Mouse (Mus musculus) kidney, embryonic 14.5 days (tissue): Measurements from ENCODE around the gene Hist1h2bg. TPM values are rescaled to one million over a fixed set of nuclear protein-coding genes. Genes with fewer than 3 reads are reported as not detected.

Experiments used
- ATAC-seq: fragments of 200-750 bp; cut with Nextera tagmentation; 2 replicates; pipeline ENCODE4 v1.8.0; 2017; ENCODE audit warnings: moderate number of reproducible peaks, mild to moderate bottlenecking, moderate TSS enrichment, moderate library complexity; ENCODE audit not compliant: low FRiP score, low TSS enrichment
- H3K27ac ChIP-seq: fragments of 300-500 bp; sonication (generic); 2 replicates; pipeline ENCODE4 v1.5.1; 2014; ENCODE audit warnings: low read depth, mild to moderate bottlenecking, low read length, moderate library complexity, mixed read lengths
- H3K27me3 ChIP-seq: fragments of 300-500 bp; sonication (generic); 2 replicates; pipeline ENCODE4 v1.6.1; 2014; ENCODE audit warnings: mild to moderate bottlenecking, low read length; ENCODE audit not compliant: control insufficient read depth, insufficient read depth
- H3K36me3 ChIP-seq: fragments of 300-500 bp; sonication (generic); 2 replicates; pipeline ENCODE4 v1.6.1; 2014; ENCODE audit warnings: low read length, mixed read lengths; ENCODE audit not compliant: control insufficient read depth, insufficient read depth
- H3K4me1 ChIP-seq: fragments of 300-500 bp; sonication (generic); 2 replicates; pipeline ENCODE4 v1.6.1; 2014; ENCODE audit warnings: low read length, mixed read lengths; ENCODE audit not compliant: control insufficient read depth, insufficient read depth
- H3K4me2 ChIP-seq: fragments of 300-500 bp; sonication (generic); replicated peaks from 2 replicates; pipeline ENCODE4 v1.6.1; 2014; ENCODE audit warnings: low read depth, mild to moderate bottlenecking, low read length
- H3K4me3 ChIP-seq: fragments of 300-500 bp; sonication (generic); 2 replicates; pipeline ENCODE4 v1.5.1; 2014; ENCODE audit warnings: mild to moderate bottlenecking, low read length
- H3K9ac ChIP-seq: fragments of 300-500 bp; sonication (generic); 2 replicates; pipeline ENCODE4 v1.6.1; 2014; ENCODE audit warnings: low read depth, mild to moderate bottlenecking, low read length, moderate library complexity
- H3K9me3 ChIP-seq: fragments of 300-500 bp; sonication (generic); 2 replicates; pipeline ENCODE4 v1.6.1; 2016; ENCODE audit warnings: low read length; ENCODE audit not compliant: control insufficient read depth
- WGBS: fragments of 180-500 bp; shearing (Covaris S2); extraction: QIAGEN DNeasy Blood & Tissue Kit; methylation state at CpG from one replicate; pipeline ENCODE4 v1.1.7; 2014; 5-methylcytosine and 5-hydroxymethylcytosine counted together
- polyA plus RNA-seq: library from polyadenylated mRNA; unstranded; fragments of >200 nt; fragmentation: Nextera tagmentation; extraction: Ambion mirVana; gene quantifications from 2 replicates; pipeline ENCODE4 v1.2.1, GENCODE M21; 2014

Hist1h2bg gene
- polyA plus RNA-seq, 1 experiment from 2014 or later = 7.9 TPM

DNA sequence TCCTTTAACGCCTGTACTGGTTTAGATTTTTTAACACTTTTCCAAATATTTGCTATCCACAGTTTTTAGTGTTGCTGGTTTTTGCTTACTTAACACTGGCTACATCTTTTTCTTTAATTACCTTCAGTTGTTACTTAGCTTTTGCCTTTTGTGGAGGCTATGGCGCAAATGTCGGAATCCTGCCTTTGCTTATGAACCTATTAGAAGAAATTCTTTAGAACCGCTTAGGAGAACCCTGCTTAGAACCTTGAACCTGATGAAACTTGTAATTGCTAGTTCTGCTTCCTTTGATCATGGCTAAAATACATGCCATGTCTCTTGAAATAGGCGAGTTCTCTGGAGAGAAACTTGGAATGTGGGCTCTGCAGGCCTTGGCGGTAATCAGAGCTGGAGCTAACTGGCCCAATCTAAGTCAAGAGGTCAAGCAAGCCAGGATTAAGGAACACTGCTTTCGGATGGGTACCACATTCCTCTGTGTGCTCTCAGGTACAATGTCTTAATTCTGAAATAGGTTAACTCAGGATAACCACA is 5.2 kb downstream of the Hist1h2bg start:
- ATAC-seq = no peak
- 6% methylated on average over 7 of the region's 7 CpGs for WGBS
- peak overlapping the region; percentile 54 for H3K4me3 ChIP-seq

GRCm38 (mm10) chr13:23576906-23577639 is 5.9 kb downstream of the Hist1h2bg start:
- WGBS = 43% methylated on average over 6 of the region's 6 CpGs
- 0 out of 2 replicates have a peak, but pooled peaks cover 11% of the 10 kb centered on the region for H3K4me1 ChIP-seq
- H3K27ac ChIP-seq = peak overlapping the region; percentile 78
- ATAC-seq = no peak
- H3K4me3 ChIP-seq = peak overlapping the region; percentile 54
- H3K4me2 ChIP-seq = peak overlapping the region; percentile 60
- no peaks in the 10 kb centered on the region for H3K9me3 ChIP-seq
- no peaks in the 10 kb centered on the region for H3K27me3 ChIP-seq
- no peaks in the 10 kb centered on the region for H3K36me3 ChIP-seq
- peak overlapping the region; percentile 80; the same call in 1 of the 2 replicates for H3K9ac ChIP-seq

More for the DNA sequence above, 5.2 kb downstream of the Hist1h2bg start:
- no peaks in the 10 kb centered on the region for H3K36me3 ChIP-seq
- H3K9me3 ChIP-seq = no peaks in the 10 kb centered on the region
- 0 out of 2 replicates have a peak, but pooled peaks cover 11% of the 10 kb centered on the region for H3K4me1 ChIP-seq
- H3K27ac ChIP-seq = peak overlapping the region; percentile 78
- no peaks in the 10 kb centered on the region for H3K27me3 ChIP-seq
- peak overlapping the region; percentile 80 for H3K9ac ChIP-seq
- peak overlapping the region; percentile 60 for H3K4me2 ChIP-seq

DNA sequence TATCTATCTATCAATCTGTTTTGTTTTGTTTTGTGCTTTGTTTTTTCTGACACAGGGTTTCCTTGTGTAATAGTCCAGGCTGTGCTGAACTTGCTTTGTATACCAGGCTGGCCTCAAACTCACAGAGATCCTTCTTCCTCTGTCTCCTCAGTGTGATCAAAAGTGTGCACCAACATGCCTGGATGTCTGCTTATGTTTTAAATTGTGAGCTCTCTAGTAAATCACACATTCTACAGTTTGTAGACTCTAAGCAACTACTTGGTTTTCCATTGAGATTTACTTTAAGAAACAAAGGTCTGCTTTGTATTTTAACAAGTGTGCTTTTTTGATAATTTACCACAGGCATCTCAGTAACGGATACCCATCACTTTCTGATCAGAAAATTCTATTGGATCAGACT is 6.6 kb downstream of the Hist1h2bg start:
- no peaks in the 10 kb centered on the region for H3K9me3 ChIP-seq
- no peak overlapping the region for H3K4me2 ChIP-seq
- no peak overlapping the region for H3K9ac ChIP-seq
- no peak overlapping the region for H3K4me3 ChIP-seq
- 98% methylated on average over 1 of the region's 1 CpGs for WGBS
- H3K27me3 ChIP-seq = no peaks in the 10 kb centered on the region
- peaks cover 13% of the 10 kb centered on the region for H3K4me1 ChIP-seq
- ATAC-seq = no peak
- 0 out of 2 replicates have a peak overlapping the region, but pooled peaks have one; percentile 37 for H3K27ac ChIP-seq
- H3K36me3 ChIP-seq = no peaks in the 10 kb centered on the region

DNA sequence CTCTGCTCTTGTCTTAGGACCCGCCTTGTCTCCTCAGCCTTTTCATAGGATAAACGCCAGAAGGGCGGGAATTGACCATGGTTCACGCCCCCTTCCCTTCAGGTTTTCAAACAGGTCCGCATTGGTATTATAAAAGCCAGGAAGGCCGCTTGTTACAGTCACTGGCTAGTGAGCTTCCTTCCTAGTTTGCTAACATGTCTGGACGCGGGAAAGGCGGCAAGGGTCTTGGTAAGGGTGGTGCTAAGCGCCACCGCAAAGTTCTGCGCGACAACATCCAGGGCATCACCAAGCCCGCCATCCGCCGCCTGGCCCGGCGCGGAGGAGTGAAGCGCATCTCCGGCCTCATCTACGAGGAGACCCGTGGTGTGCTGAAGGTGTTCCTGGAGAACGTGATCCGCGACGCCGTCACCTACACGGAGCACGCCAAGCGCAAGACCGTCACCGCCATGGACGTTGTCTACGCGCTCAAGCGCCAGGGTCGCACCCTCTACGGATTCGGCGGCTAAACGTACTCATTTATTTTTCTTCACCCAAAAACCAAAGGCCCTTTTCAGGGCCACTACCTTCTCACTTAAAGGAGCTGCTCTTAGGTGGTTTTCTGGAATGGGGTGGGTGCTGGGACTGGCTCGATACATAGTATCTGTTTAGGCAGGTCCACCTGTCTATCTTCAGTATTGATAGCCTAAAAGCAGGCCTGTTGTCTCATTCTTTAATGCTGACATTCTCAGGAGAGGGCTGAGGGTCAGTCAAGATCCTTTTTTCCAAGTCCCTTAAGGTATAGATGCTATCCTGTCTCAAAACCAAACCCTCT is 10.4 kb downstream of the Hist1h2bg start, which contains the start of gene Hist1h4d:
TSS of gene Hist1h4d (plus strand) at position 191 of the 811 bp plus-strand sequence.
- WGBS = under 1% methylated on average over 43 of the region's 43 CpGs
- H3K4me3 ChIP-seq = peak within 1 kb of the TSS; percentile 56
- peak within 1 kb of the TSS; percentile 84 for H3K9ac ChIP-seq

GRCm38 (mm10) chr13:23582219-23583056 is 11.2 kb downstream of the Hist1h2bg start:
- peak overlapping the region; percentile 56 for H3K4me3 ChIP-seq
- no peaks in the 10 kb centered on the region for H3K9me3 ChIP-seq
- no peak for ATAC-seq
- 12% methylated on average over 6 of the region's 6 CpGs for WGBS
- peak overlapping the region; percentile 97 for H3K27ac ChIP-seq
- H3K4me2 ChIP-seq = peak overlapping the region; percentile 81
- no peaks in the 10 kb centered on the region for H3K36me3 ChIP-seq
- peaks cover 17% of the 10 kb centered on the region for H3K4me1 ChIP-seq
- H3K9ac ChIP-seq = peak overlapping the region; percentile 84
- H3K27me3 ChIP-seq = no peaks in the 10 kb centered on the region

More for the DNA sequence above, 10.4 kb downstream of the Hist1h2bg start, which contains the start of gene Hist1h4d:
- no peaks in the 10 kb centered on the region for H3K9me3 ChIP-seq
- H3K4me2 ChIP-seq = peak within 1 kb of the TSS; percentile 81
- peaks cover 20% of the 10 kb centered on the region for H3K4me1 ChIP-seq
- no peaks in the 10 kb centered on the region for H3K36me3 ChIP-seq
- no peaks in the 10 kb centered on the region for H3K27me3 ChIP-seq
- peak; percentile 90 for ATAC-seq
- peak within 1 kb of the TSS; percentile 97 for H3K27ac ChIP-seq

DNA sequence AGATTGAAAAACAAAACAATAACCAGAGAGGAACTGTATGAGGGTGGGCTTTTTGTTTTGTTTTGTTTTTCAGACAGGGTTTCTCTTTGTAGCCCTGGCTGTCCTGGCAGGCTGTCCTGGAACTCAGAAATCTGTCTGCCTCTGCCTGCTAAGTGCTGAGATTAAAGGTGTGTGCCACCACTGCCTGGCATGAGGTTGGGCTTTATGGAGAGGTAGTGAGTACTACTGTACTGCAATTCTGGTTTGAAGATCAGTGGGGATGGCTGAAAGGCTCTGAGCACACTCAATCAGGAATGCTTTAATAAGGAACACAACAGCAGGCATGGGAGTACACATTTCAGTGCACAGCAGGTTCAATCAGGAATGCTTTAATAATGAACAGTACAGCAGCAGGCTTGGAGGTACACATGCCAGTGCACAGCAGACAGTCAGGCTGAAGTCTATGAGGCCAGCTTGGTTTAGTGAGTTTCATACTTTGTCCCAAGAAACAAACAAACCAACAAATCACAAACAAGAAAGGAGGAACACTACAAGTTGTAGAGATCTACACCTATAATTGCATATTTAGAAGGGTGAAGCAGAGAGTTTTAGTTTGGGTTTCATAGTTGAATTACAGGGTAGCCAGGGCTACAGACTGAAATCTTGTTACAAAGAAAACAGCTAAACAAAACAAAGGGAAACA is 12.3 kb downstream of the Hist1h2bg start:
- Histone ChIP-seq H3K36me3 (no peaks in the 10 kb centered on the region), H3K9me3 (no peaks in the 10 kb centered on the region), H3K4me1 (peaks cover 17% of the 10 kb centered on the region), H3K27ac (peak overlapping the region; percentile 97), H3K27me3 (no peaks in the 10 kb centered on the region), H3K9ac (no peak overlapping the region; the same call in 1 of the 2 replicates), H3K4me2 (no peak overlapping the region), H3K4me3 (no peak overlapping the region)
- ATAC-seq = no peak

DNA sequence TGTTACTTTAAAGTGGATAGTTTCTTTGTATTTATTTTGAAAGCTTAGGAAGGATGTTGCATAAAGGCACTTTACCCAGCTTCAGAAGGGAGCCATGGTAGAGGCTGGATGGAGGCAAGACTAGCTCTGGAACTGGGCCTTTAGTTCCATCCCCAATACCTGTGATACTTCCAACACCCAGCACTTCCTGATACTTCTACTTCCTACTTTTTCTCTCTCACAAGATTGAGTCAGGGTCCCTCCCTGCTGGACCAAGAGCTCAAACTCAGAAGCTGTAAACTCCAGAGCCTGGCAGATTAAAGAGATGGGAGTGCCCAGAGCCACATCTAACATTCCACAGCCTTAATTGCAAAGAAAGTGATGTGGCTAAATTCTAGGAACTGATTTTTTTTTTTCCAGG is 13.1 kb downstream of the Hist1h2bg start:
- no peak for ATAC-seq
- Histone ChIP-seq H3K9ac (peak overlapping the region; percentile 71), H3K27ac (peak overlapping the region; percentile 93), H3K27me3 (no peaks in the 10 kb centered on the region), H3K4me3 (peak overlapping the region; percentile 44), H3K9me3 (no peaks in the 10 kb centered on the region), H3K4me2 (peak overlapping the region; percentile 60), H3K4me1 (peaks cover 17% of the 10 kb centered on the region), H3K36me3 (no peaks in the 10 kb centered on the region)

- H3K9ac ChIP-seq = peak overlapping the region; percentile 71
- H3K36me3 ChIP-seq = no peaks in the 10 kb centered on the region
- H3K27ac ChIP-seq = peak overlapping the region; percentile 93
- H3K4me2 ChIP-seq = peak overlapping the region; percentile 60
- H3K9me3 ChIP-seq = no peaks in the 10 kb centered on the region
- ATAC-seq = no peak
- peak overlapping the region; percentile 44 for H3K4me3 ChIP-seq
- H3K27me3 ChIP-seq = no peaks in the 10 kb centered on the region
- H3K4me1 ChIP-seq = peaks cover 17% of the 10 kb centered on the region
- WGBS = under 1% methylated on average over 21 of the region's 21 CpGs
These were observed 13.8 kb downstream of the Hist1h2bg start for GRCm38 (mm10) chr13:23585029-23585441.
